Mouse (Mus musculus): ENCODE measurements around the gene Gm6020. TPM values are rescaled to one million over a fixed set of nuclear protein-coding genes. Genes with fewer than 3 reads are reported as not detected.

Gene Gm6020
- polyA plus RNA-seq, 1 experiment from 2014 or later, result not detected

- Histone ChIP-seq H3K9ac (no peak overlapping the region), H3K27me3 (0 out of 2 replicates have a peak, but pooled peaks cover 3% of the 10 kb centered on the region), H3K4me2 (replicated peaks) (peak overlapping the region; percentile 60), H3K27ac (no peak overlapping the region), H3K36me3 (no peaks in the 10 kb centered on the region), H3K4me3 (peak overlapping the region; percentile 60), H3K4me1 (no peaks in the 10 kb centered on the region), H3K9me3 (0 out of 2 replicates have a peak, but pooled peaks cover 10% of the 10 kb centered on the region)
- ATAC-seq (ENCODE audit: insufficient number of reproducible peaks, insufficient read depth, low FRiP score, low TSS enrichment), result no peak
- WGBS, result 25% methylated on average over 53 of the region's 53 CpGs
Observed at GRCm38 (mm10) chr19:61224678-61225525, 41.2 kb downstream of the Gm6020 start.

- H3K9ac ChIP-seq, result no peak overlapping the region
- 7% methylated on average over 69 of the region's 70 CpGs for WGBS
- H3K27me3 ChIP-seq, result 0 out of 2 replicates have a peak, but pooled peaks cover 3% of the 10 kb centered on the region
- H3K9me3 ChIP-seq, result 0 out of 2 replicates have a peak, but pooled peaks cover 10% of the 10 kb centered on the region
- peak overlapping the region; percentile 60 for H3K4me3 ChIP-seq
- peak; percentile 63 for ATAC-seq (ENCODE audit: insufficient number of reproducible peaks, insufficient read depth, low FRiP score, low TSS enrichment)
- H3K4me1 ChIP-seq, result no peaks in the 10 kb centered on the region
- peak overlapping the region; percentile 60 for H3K4me2 ChIP-seq (replicated peaks)
- no peaks in the 10 kb centered on the region for H3K36me3 ChIP-seq
- H3K27ac ChIP-seq, result peak overlapping the region; percentile 77
Observed at GRCm38 (mm10) chr19:61225526-61226400, 42.1 kb downstream of the Gm6020 start.

GRCm38 (mm10) chr19:61226401-61226927 is 42.8 kb downstream of the Gm6020 start:
- Histone ChIP-seq H3K9me3 (0 out of 2 replicates have a peak, but pooled peaks cover 10% of the 10 kb centered on the region), H3K27ac (peak overlapping the region; percentile 77), H3K27me3 (0 out of 2 replicates have a peak, but pooled peaks cover 3% of the 10 kb centered on the region), H3K4me2 (replicated peaks) (peak overlapping the region; percentile 60), H3K4me1 (no peaks in the 10 kb centered on the region), H3K9ac (0 out of 2 replicates have a peak overlapping the region, but pooled peaks have one; percentile 4), H3K36me3 (no peaks in the 10 kb centered on the region), H3K4me3 (peak overlapping the region; percentile 60)
- ATAC-seq (ENCODE audit: insufficient number of reproducible peaks, insufficient read depth, low FRiP score, low TSS enrichment), result 0 out of 2 replicates have a peak, but pooled peaks have one; percentile 18
- 3% methylated on average over 69 of the region's 71 CpGs for whole genome bisulfite sequencing

DNA sequence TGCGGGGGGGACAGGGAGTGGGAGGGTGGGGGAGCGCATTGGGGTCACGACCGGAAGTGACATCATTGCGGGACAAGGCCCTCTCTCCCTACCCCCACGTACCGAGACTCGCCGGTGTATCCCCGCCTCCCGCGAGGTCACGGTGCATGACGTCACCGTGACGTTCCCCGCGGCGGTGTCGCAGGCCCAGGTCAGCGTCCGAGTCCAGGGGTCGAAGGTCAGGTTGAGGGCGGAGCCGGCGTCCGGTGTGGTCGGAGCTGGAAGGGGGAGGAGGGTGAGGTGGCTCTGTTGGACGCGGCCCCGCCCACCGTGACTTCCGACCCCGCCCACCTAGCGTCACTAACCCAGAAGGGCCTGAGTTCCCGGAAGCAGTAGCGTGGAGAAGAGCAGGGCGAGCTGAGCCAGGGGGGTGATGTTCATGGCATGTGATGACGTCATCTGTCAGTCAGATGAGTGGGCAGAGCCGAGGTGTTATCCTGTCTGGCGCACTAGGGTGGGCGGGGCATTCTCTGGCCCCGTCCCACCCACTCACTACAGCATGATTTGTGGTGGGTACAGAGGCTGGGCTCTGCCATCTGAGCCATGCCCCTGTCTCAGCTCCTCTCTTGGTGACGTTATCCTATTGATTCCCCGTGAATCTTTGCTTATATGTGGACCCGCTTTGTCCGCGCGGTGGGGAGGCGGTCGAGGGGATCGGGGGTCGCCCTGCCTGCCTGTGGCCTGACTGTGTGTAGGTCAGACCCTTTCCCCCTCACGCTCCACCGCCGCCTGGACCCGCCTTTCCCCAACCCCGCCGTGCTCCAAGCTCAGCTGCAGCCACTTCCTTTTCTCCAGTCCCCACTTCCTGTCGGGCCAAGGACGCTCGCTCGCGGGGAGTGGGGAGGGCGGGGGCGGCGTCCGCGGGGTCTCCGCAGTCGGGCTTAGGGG is 43.5 kb downstream of the Gm6020 start:
- peak; percentile 88 for ATAC-seq (ENCODE audit: insufficient number of reproducible peaks, insufficient read depth, low FRiP score, low TSS enrichment)
- H3K4me1 ChIP-seq, result no peaks in the 10 kb centered on the region
- peak overlapping the region; percentile 60 for H3K4me2 ChIP-seq (replicated peaks)
- WGBS, result 4% methylated on average over 69 of the region's 71 CpGs
- no peaks in the 10 kb centered on the region for H3K36me3 ChIP-seq
- H3K27me3 ChIP-seq, result 0 out of 2 replicates have a peak, but pooled peaks cover 3% of the 10 kb centered on the region
- peak overlapping the region; percentile 33; the same call in 1 of the 2 replicates for H3K9ac ChIP-seq
- peak overlapping the region; percentile 60 for H3K4me3 ChIP-seq
- H3K9me3 ChIP-seq, result 0 out of 2 replicates have a peak, but pooled peaks cover 10% of the 10 kb centered on the region
- peak overlapping the region; percentile 77 for H3K27ac ChIP-seq

DNA sequence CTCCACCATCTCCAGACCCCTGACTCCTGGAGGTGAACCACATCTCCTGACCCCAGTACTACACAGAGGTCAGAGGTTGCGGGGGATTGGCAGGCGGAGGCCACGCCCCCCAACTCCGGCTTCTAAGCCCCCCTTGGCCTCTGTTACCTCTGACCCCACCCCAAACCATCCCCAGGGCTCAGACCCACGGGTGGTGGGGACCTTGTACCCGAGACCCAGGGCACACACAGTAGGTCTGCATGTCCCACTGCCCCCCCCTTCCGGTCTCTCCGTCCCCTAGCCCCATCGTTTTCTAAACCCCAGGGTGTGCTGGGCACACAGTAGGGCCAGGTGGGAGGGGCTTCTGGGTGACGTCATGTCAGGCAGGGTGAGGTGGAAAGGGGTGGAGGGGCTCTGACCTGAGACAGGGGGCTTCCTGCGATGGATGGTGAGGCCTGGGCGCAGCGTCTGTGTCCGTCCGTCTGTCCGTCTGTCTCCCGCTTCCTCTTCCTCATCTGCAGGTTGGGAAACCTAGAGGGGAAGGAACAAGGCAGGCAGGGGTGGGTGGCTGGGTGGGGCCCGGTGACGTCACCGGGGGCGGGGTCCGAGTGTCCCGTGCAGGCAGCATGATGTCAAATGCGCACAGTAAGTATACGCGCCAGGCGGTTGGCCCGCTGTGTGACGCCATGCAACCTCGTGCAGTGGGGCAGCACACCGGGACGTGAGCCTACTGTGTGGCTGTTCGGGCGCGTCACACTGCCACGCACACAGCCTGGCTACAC is 44.4 kb downstream of the Gm6020 start, which contains the start of gene Csf2ra:
Csf2ra (minus strand) TSS at position 489 of the 761 bp plus-strand sequence.
- Histone ChIP-seq H3K4me2 (replicated peaks) (peak within 1 kb of the TSS; percentile 60), H3K27ac (peak within 1 kb of the TSS; percentile 5; the same call in 1 of the 2 replicates), H3K9me3 (0 out of 2 replicates have a peak, but pooled peaks cover 10% of the 10 kb centered on the region), H3K36me3 (no peaks in the 10 kb centered on the region), H3K9ac (peak within 1 kb of the TSS; percentile 33; the same call in 1 of the 2 replicates), H3K27me3 (0 out of 2 replicates have a peak, but pooled peaks cover 3% of the 10 kb centered on the region), H3K4me3 (peak within 1 kb of the TSS; percentile 60), H3K4me1 (no peaks in the 10 kb centered on the region)
- peak; percentile 14; the same call in 1 of the 2 replicates for ATAC-seq (ENCODE audit: insufficient number of reproducible peaks, insufficient read depth, low FRiP score, low TSS enrichment)
- 61% methylated on average over 36 of the region's 36 CpGs for WGBS

Other genes starting within 250 kb of the Gm6020 start
- 52.7 and 56.6 TPM in 2 replicates for gene Zfp950, start 43.0 kb upstream of the Gm6020 start, polyA plus RNA-seq (2016; fragmentation: Nextera tagmentation; extraction: Ambion mirVana)
- 0.20 and 0.33 TPM in 2 replicates for gene Gm7102, start 7.6 kb upstream of the Gm6020 start, polyA plus RNA-seq (2016; fragmentation: Nextera tagmentation; extraction: Ambion mirVana)
- gene Csf2ra, start 44.5 kb downstream of the Gm6020 start, polyA plus RNA-seq (2016; fragmentation: Nextera tagmentation; extraction: Ambion mirVana), result 32.4 and 36.1 TPM in 2 replicates
- gene Gm21060, start 113.2 kb downstream of the Gm6020 start, polyA plus RNA-seq (2016; fragmentation: Nextera tagmentation; extraction: Ambion mirVana), result not detected in 2 replicates